Mouse (Mus musculus) stomach, postnatal 0 days (tissue): Measurements from ENCODE around the gene Qk.

Experiments
- CTCF ChIP-seq: IDR thresholded peaks from 2 replicates; pipeline ENCODE4 v1.5.1; 2016; ENCODE audit warnings: antibody characterized with exemption, low read depth, mild to moderate bottlenecking, moderate library complexity
- EP300 ChIP-seq: optimal IDR thresholded peaks from 2 replicates; pipeline ENCODE3; 2016; ENCODE audit warnings: antibody characterized with exemption

GRCm38 (mm10) chr17:10317186-10317585 is 2.5 kb downstream of the Qk start:
- TF ChIP-seq EP300 (no peak), CTCF (peak; percentile 67)
